13 mouse cellular contexts compared by ENCODE assay signal in the genomic region with DNA sequence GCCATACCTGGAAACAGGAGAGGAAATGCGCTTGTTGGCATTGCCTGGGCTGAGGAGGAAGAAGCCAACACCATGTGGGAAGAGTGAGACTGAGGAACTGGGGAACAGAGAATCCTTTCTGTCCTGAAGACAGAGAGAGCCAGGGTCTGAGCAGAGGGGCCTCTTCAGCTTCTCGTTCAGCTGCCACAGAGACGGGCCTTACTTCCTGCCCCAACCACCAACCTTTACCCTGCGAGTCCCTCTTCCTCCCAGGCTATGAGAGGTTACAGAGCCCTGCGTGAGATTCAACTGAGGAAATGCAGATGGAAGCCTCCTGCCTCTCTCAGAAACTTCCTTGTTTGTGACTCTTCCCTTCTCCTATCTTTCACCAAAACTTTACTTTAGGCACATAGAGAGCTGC. TPM values are rescaled to one million over a fixed set of nuclear protein-coding genes. Genes with fewer than 3 reads are reported as not detected.
DNase-seq lines count a peak whose midpoint lies in the region; ATAC-seq and TF ChIP-seq lines count a peak whose summit lies in the region.
"Had no signal": no experiment of that assay in that cellular context is flagged by ENCODE, and none has a peak within 500 bp of the region (broad histone marks: within the 10 kb centered on the region; RNA-seq: fewer than 3 reads in every experiment).

No protein-coding gene starts in this region.

- H3K27ac ChIP-seq in heart, embryonic 13.5 days (replicated peaks): peak overlapping the region; percentile 73
- peak overlapping the region; percentile 39 for H3K27ac ChIP-seq in liver, embryonic 14.5 days
- H3K27ac ChIP-seq: embryonic facial prominence, embryonic 10.5 days; hindbrain, embryonic 15.5 days had no signal

- no peak for TF ChIP-seq CTCF in liver, embryonic 14.5 days (IDR thresholded peaks at IDR 0.05; ENCODE audit: low read depth)

- H3K4me3 ChIP-seq in heart, embryonic 13.5 days: no peak overlapping the region
- no peak overlapping the region for H3K4me3 ChIP-seq in liver, embryonic 14.5 days (ENCODE audit: insufficient read depth in 1 of 2, low read depth in 2 of 2, low read length in 2 of 2)
- H3K4me3 ChIP-seq: embryonic facial prominence, embryonic 10.5 days; hindbrain, embryonic 15.5 days had no signal

- peak overlapping the region; percentile 37 for H3K9ac ChIP-seq in heart, embryonic 13.5 days
- H3K9ac ChIP-seq in liver, embryonic 14.5 days (replicated peaks): peak overlapping the region; percentile 37; the same call in 1 of the 2 replicates
- H3K9ac ChIP-seq: hindbrain, embryonic 15.5 days had no signal

- H3K9me3 ChIP-seq in heart, embryonic 13.5 days: no peaks in the 10 kb centered on the region
- no peaks in the 10 kb centered on the region for H3K9me3 ChIP-seq in liver, embryonic 14.5 days (ENCODE audit: control insufficient read depth, low read length)
- H3K9me3 ChIP-seq: embryonic facial prominence, embryonic 10.5 days; hindbrain, embryonic 15.5 days had no signal

- no peak for ATAC-seq in heart, embryonic 13.5 days (ENCODE audit: extremely low read depth, insufficient number of reproducible peaks, low FRiP score, low TSS enrichment)
- ATAC-seq in activated CD4-positive, CD25-positive, alpha-beta regulatory T cell, adult 4 months: peak; percentile 76
- ATAC-seq in liver, embryonic 14.5 days (ENCODE audit: insufficient read depth): no peak

- H3K36me3 ChIP-seq in heart, embryonic 13.5 days: peaks cover 79% of the 10 kb centered on the region
- no peaks in the 10 kb centered on the region for H3K36me3 ChIP-seq in liver, embryonic 14.5 days (replicated peaks; ENCODE audit: control insufficient read depth, insufficient read depth, low read depth)

- H3K4me1 ChIP-seq in heart, embryonic 13.5 days: peaks cover 22% of the 10 kb centered on the region
- peaks cover 19 to 24% of the 10 kb centered on the region in 2 experiments for H3K4me1 ChIP-seq in liver, embryonic 14.5 days (replicated peaks; ENCODE audit: control insufficient read depth in 2 of 2, insufficient read depth in 2 of 2, low read length in 1 of 2)
- H3K4me1 ChIP-seq: hindbrain, embryonic 15.5 days had no signal

- no peak for DNase-seq in heart, adult 11 months
- no peak for DNase-seq in liver, embryonic 14.5 days (ENCODE audit: low read depth in 3 of 3, low spot score in 3 of 3)
- DNase-seq in thymus, postnatal 0 days (ENCODE audit: low spot score): peak; percentile 79
- DNase-seq in cerebellum, adult 11 months: no peak
- DNase-seq in layer of hippocampus, postnatal 36 days: no peak
- DNase-seq in layer of hippocampus, postnatal 10 days (ENCODE audit: low spot score in 2 of 2): no peak
- DNase-seq: adrenal gland, postnatal 36 days; cerebellum, adult 8-10 months; right cerebral cortex, postnatal 14 days had no signal

- H3K27me3 ChIP-seq in heart, embryonic 13.5 days (replicated peaks): no peaks in the 10 kb centered on the region
- no peaks in the 10 kb centered on the region for H3K27me3 ChIP-seq in liver, embryonic 14.5 days (ENCODE audit: control insufficient read depth, insufficient read depth, low read length)
- H3K27me3 ChIP-seq: hindbrain, embryonic 15.5 days had no signal

- no peak for TF ChIP-seq EP300 in liver, embryonic 14.5 days (IDR thresholded peaks at IDR 0.05; ENCODE audit: low read depth)

- 30% methylated on average over 5 of the region's 5 CpGs for WGBS in heart, embryonic 13.5 days
- WGBS in liver, embryonic 14.5 days (ENCODE audit: insufficient replicate concordance): 17% methylated on average over 5 of the region's 5 CpGs

- H3K4me2 ChIP-seq in heart, embryonic 13.5 days: 0 out of 2 replicates have a peak overlapping the region, but pooled peaks have one; percentile 3
- peak overlapping the region; percentile 21; the same call in 1 of the 2 replicates for H3K4me2 ChIP-seq in liver, embryonic 14.5 days (ENCODE audit: low read depth)
- H3K4me2 ChIP-seq: hindbrain, embryonic 15.5 days had no signal

RNA-seq across cellular contexts. Expression of a gene that starts 29.2 kb away (rescaled TPM):
- polyA plus RNA-seq in heart, embryonic 13.5 days (2015; fragmentation: Nextera tagmentation; extraction: Ambion mirVana): 3.3 and 3.8 TPM in 2 replicates
- polyA plus RNA-seq in activated CD4-positive, CD25-positive, alpha-beta regulatory T cell, adult 4 months (2017; shearing (Covaris generic)): 10 to 100 TPM; 10.1 to 16.2 TPM
- polyA plus RNA-seq in liver, embryonic 14.5 days (2012; rRNA removed): 14.5 and 18.9 TPM in 2 replicates
- polyA plus RNA-seq in liver, embryonic 14.5 days (2014; fragmentation: Nextera tagmentation; extraction: Ambion mirVana): 2.5 and 3.1 TPM in 2 replicates
- polyA plus RNA-seq in thymus, postnatal 0 days (2015; fragmentation: Nextera tagmentation; extraction: Ambion mirVana): 23.0 and 24.5 TPM in 2 replicates
- total RNA-seq in layer of hippocampus, postnatal 36 days (2021): 10 to 100 TPM; 33.7 to 34.3 TPM
- total RNA-seq in layer of hippocampus, postnatal 10 days (2021): 10 to 100 TPM; 29.7 to 30.3 TPM
